Mouse (Mus musculus) E14TG2a.4 (cell line): Measurements from ENCODE around the gene Fam149a.

Source experiments
- H3K27me3 ChIP-seq: 2 replicates; pipeline ENCODE4 v1.6.1; 2014; ENCODE audit warnings: low read length, control low read depth; ENCODE audit not compliant: insufficient read depth
- H3K36me3 ChIP-seq: 2 replicates; pipeline ENCODE4 v1.6.1; 2014; ENCODE audit warnings: low read length, control low read depth; ENCODE audit not compliant: insufficient read depth
- H3K4me1 ChIP-seq: replicated peaks from 2 replicates; pipeline ENCODE4 v1.6.1; 2014; ENCODE audit warnings: low read depth, low read length, control low read depth
- H3K4me3 ChIP-seq: replicated peaks from 2 replicates; pipeline ENCODE4 v1.5.1; 2014; ENCODE audit warnings: mild to moderate bottlenecking, low read length
- H3K9me3 ChIP-seq: 2 replicates; pipeline ENCODE4 v1.6.1; 2014; ENCODE audit warnings: low read length, control low read depth
- CTCF ChIP-seq: conservative IDR thresholded peaks from 2 replicates; pipeline ENCODE4 v1.5.1; 2014; ENCODE audit warnings: low read length
- NANOG ChIP-seq: IDR thresholded peaks from 2 replicates; pipeline ENCODE4 v1.6.1; 2014; ENCODE audit warnings: borderline replicate concordance, low read length, mixed read lengths
- POU5F1 ChIP-seq: IDR thresholded peaks from 2 replicates; pipeline ENCODE4 v1.6.1; 2014; ENCODE audit warnings: low read length, borderline replicate concordance

Fam149a gene

DNA sequence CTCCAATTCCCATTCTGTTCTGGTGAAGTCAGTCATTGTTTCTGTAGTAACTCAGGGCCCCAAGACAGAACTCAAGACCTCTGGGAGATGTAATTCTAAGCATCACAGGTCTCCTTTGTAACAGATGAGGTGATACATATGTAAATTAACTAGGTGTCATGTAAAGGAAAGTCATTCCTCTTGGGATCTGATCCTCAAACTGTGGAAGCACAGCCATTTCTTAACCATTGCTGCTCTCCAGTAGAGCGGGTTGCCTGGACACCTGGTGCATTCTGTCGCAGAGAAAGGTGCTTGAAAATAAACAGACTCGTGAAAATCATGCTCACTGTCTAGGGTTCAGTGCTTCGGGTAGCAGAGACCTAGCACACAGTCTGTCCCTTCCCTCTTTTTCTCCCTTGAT is 1.5 kb downstream of the Fam149a start:
- Histone ChIP-seq H3K36me3 (no peaks in the 10 kb centered on the region), H3K4me1 (peaks cover 25% of the 10 kb centered on the region), H3K27me3 (peaks cover 21% of the 10 kb centered on the region), H3K9me3 (no peaks in the 10 kb centered on the region), H3K4me3 (peak overlapping the region; percentile 74; the same call in 1 of the 2 replicates)
- TF ChIP-seq NANOG, result no peak
- no peak for TF ChIP-seq CTCF
- no peak for TF ChIP-seq POU5F1

DNA sequence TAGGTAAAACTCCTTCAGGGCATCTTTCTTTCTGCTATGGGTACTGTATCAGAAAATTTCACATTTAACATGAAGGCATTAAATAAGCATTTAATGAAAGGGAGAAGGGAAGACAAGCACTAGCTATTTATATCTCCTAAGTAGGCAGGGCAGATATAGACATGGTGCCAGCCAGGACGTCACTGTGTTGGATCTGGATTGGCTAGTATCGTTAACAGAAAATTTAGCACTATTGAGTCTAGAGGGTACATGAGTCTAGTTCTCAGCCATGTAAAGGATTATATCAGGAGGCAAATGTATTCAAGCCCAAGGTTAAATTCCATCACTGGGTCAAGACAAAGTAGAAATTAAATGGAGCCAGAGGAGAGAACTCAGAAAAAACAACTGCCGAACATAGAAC is 8.0 kb downstream of the Fam149a start:
- H3K4me3 ChIP-seq, result no peak overlapping the region
- no peaks in the 10 kb centered on the region for H3K9me3 ChIP-seq
- no peaks in the 10 kb centered on the region for H3K36me3 ChIP-seq
- TF ChIP-seq POU5F1 (no peak), CTCF (no peak)
- no peaks in the 10 kb centered on the region for H3K4me1 ChIP-seq
- no peaks in the 10 kb centered on the region for H3K27me3 ChIP-seq

DNA sequence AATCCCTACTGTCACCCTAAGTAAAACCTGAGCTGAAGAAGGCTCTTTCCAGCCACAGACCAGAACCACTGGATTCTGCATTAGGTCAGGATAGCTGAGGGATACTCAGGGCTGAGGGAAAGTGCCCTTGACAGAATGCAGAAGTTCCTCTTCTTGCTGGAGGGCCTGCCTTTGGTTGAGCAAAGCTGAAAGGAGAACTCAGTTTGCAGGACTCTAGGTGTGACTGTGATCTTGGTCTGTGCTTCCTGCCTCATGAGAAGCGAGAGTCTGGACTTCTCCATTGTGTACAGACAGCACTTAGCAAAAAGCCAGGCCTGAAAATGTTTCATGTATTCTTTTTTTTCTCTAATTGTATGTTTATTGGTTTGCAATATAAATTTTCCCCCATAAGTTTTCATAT is 14.9 kb downstream of the Fam149a start:
- H3K4me3 ChIP-seq, result no peak overlapping the region
- no peaks in the 10 kb centered on the region for H3K36me3 ChIP-seq
- H3K9me3 ChIP-seq, result no peaks in the 10 kb centered on the region
- H3K27me3 ChIP-seq, result 0 out of 2 replicates have a peak, but pooled peaks cover 7% of the 10 kb centered on the region
- TF ChIP-seq CTCF (no peak), POU5F1 (no peak), NANOG (no peak)
- H3K4me1 ChIP-seq, result peaks cover 3% of the 10 kb centered on the region

DNA sequence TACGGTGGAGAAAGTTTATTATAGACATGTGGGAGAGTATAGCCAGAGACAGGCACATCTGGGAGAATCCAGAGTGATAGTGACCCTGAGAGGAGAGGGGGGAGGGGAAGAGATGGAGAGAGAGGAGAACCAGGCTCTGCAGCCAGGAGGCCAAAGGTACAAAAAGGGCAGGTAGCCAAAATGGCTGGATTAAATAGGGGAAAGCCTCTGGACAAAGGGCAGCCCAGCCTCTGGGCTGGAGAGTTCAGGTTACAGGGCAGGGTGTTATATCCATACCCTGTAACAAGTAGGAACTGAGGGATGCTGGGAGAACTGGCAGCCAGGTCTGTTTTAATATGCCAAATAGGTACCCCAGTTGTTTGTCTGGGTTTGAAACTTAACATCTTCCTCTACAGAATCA is 18.9 kb downstream of the Fam149a start:
- Histone ChIP-seq H3K4me3 (0 out of 2 replicates have a peak overlapping the region, but pooled peaks have one; percentile 35), H3K36me3 (no peaks in the 10 kb centered on the region), H3K27me3 (peaks cover 20% of the 10 kb centered on the region), H3K4me1 (peaks cover 3% of the 10 kb centered on the region), H3K9me3 (no peaks in the 10 kb centered on the region)
- no peak for TF ChIP-seq NANOG
- TF ChIP-seq POU5F1, result no peak
- no peak for TF ChIP-seq CTCF

DNA sequence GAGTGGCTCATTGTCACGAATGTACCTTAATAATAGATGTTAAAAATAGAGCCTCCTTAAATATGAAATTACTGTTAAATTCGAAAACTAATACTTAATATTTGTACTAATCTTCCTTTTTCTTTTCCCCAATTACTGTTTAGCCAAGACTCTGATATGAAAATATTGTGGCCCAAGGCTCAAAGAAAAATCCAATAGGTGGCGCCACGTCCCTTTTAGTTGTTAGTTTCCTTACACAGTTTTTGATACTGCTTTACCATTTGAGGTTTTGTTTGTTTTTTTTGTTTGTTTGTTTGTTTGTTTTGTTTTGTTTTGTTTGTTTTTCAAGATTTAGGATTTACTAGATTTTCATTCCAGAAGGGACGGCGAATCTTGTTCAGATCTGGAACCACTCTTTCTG is 19.8 kb downstream of the Fam149a start:
- H3K36me3 ChIP-seq, result no peaks in the 10 kb centered on the region
- H3K4me3 ChIP-seq, result no peak overlapping the region
- H3K27me3 ChIP-seq, result peaks cover 29% of the 10 kb centered on the region
- TF ChIP-seq POU5F1, result no peak
- peak; percentile 60 for TF ChIP-seq CTCF
- TF ChIP-seq NANOG, result no peak
- no peaks in the 10 kb centered on the region for H3K9me3 ChIP-seq
- peaks cover 3% of the 10 kb centered on the region for H3K4me1 ChIP-seq

DNA sequence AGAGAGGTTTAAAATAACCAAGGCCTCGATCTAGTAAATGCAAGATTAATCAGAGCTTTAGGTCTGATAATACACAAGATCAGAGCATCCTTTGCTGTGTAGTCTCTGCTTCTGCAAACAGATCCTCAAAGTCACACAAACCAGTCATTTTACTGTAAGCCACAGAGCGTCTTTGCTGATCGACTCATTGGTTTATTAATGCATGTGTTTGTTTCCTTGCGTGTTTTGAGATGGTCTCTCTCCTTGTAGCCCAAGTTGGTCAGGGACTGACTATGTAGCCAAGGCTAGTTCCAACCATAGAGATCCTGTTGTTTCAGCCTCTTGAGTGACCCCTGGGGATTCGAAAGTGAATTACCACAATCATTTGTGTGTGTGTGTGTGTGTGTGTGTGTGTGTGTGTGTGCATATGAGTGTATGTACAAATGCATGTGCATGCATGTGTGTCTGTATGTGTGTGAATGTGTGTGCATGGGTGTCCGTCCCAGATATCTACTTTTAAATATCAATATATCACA is 22.9 kb downstream of the Fam149a start:
- Histone ChIP-seq H3K4me3 (no peak overlapping the region), H3K36me3 (no peaks in the 10 kb centered on the region), H3K9me3 (no peaks in the 10 kb centered on the region), H3K27me3 (peaks cover 33% of the 10 kb centered on the region), H3K4me1 (peaks cover 3% of the 10 kb centered on the region)
- TF ChIP-seq POU5F1, result no peak
- no peak for TF ChIP-seq NANOG
- TF ChIP-seq CTCF, result no peak

DNA sequence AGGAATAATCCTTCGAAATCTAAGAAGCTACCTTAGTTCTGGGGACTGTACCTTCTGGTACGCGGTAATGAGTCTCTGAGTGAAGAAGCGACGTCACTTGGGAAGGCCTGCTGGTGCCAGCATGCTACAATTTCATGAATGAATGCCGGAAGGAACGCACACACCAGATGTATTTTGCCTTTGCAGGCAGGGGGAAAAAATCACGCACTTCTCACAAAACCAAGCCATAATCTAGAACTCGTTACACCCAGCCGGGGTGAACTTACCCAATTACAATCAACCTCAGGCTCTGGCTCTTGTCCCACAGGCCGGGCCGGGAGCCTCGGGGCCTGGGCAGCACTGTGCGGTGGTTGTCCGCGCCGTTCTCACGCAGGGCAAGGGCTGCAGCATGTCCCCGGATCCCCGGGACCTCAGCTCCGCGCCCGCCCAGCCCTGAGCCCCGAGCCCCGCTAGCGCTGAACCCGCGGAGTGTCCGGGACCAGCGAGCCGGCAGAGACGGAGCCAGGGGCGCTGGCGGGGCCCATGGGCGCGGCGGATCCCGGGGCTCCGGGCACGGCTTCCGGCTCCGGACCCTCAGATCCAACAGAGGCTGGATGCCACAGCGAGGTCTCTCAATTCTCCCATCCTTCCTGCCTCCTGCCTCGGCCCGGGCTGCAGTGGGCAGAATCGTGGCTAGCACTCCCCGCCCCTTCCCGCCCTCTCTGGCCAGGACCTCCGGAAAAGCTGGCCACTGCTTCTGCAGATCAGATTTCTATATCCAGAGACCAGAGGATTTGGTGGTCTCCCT is 23.8 kb downstream of the Fam149a start:
- TF ChIP-seq NANOG (no peak), POU5F1 (no peak), CTCF (no peak)
- Histone ChIP-seq H3K36me3 (no peaks in the 10 kb centered on the region), H3K4me3 (peak overlapping the region; percentile 77), H3K4me1 (peaks cover under 1% of the 10 kb centered on the region; the same call in 1 of the 2 replicates), H3K9me3 (no peaks in the 10 kb centered on the region), H3K27me3 (peaks cover 26% of the 10 kb centered on the region)

DNA sequence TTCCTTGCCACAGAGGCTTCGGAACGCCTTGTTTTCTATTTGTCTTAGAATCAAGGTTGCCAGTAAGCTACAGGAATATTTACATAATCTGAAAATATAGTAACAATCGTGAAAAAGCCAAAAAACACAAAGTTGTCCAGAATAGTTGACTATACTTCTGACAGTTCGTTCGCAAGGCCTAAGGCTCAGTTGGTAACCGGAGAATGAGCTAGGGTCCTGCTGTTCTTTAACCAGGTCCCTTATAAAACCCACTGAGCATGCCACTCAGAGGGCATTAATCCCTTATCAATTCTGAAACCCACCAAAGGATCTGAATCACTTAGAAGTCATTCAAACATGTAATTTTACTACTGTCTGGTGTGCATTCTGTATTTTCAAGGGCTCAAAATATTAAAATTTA is 26.3 kb downstream of the Fam149a start:
- Histone ChIP-seq H3K4me3 (no peak overlapping the region), H3K36me3 (no peaks in the 10 kb centered on the region), H3K27me3 (peaks cover 26% of the 10 kb centered on the region), H3K9me3 (peaks cover 9% of the 10 kb centered on the region), H3K4me1 (no peaks in the 10 kb centered on the region)
- TF ChIP-seq NANOG (no peak), POU5F1 (no peak)
